Mouse (Mus musculus) G1E (cell line): ENCODE data around the gene Hdac4.

ENCODE experiments used
- CTCF ChIP-seq: IDR thresholded peaks from 2 replicates; pipeline ENCODE4 v1.5.1; 2012; ENCODE audit warnings: low read depth, low read length, inconsistent platforms, mixed read lengths
- GATA1 ChIP-seq: IDR thresholded peaks from 2 replicates; pipeline ENCODE4 v1.6.1; 2012; ENCODE audit warnings: borderline replicate concordance, low read length, inconsistent platforms, mixed read lengths
- TAL1 ChIP-seq: conservative IDR thresholded peaks from 2 replicates; pipeline ENCODE4 v1.6.1; 2012; ENCODE audit warnings: low read depth, low read length, inconsistent platforms, mixed read lengths

DNA sequence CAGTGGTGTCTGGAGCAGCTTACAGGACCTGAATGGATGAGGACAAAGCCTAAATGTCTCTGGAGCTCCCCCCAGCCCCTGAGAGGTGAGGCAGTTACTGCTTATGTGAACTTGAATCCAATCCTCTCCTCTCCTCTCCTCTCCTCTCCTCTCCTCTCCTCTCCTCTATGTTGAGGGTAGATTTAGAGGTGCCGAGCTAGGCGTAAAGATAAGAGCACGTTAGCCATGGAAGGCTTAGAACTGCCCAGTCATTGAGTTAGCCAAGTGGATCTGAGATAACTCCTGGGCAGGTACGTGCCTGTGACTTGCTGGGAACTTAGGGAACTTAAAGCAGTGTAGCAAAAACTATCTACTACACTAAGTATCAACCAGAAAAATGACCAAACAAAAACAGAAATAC is 35.7 kb downstream of the Hdac4 start:
- TF ChIP-seq CTCF (no peak), TAL1 (no peak), GATA1 (no peak)
